Mouse (Mus musculus): ENCODE measurements around the gene Rab7. TPM values are rescaled to one million over a fixed set of nuclear protein-coding genes. Genes with fewer than 3 reads are reported as not detected.
"Not testable (repeated sequence)": the region's sequence is repeated elsewhere in the genome, so short reads cannot be mapped to it uniquely, and the experiment has no call there.

Gene Rab7
- polyA plus RNA-seq, 1 experiment = 163 TPM

GRCm38 (mm10) chr6:87981547-87982256 is 63.4 kb downstream of the Rab7 start, which contains the start of gene H1fx:
H1fx (minus strand) TSS chr6:87981637.
- TF ChIP-seq EP300 (IDR thresholded peaks at IDR 0.05; ENCODE audit: insufficient read depth, low read depth, low read length) (no peak), CTCF (IDR thresholded peaks at IDR 0.05; ENCODE audit: low read depth, low read length) (peak; percentile 59), POLR2A (IDR thresholded peaks at IDR 0.05; ENCODE audit: insufficient read depth, low read length) (peak; percentile 32)
- H3K36me3 ChIP-seq (ENCODE audit: control insufficient read depth, insufficient read depth, low read length, poor library complexity, severe bottlenecking) = no peaks in the 10 kb centered on the region
- H3K9ac ChIP-seq (ENCODE audit: low read depth, poor library complexity, severe bottlenecking) = peak within 1 kb of the TSS; percentile 94
- H3K27ac ChIP-seq (ENCODE audit: insufficient read depth, low read length) = no peak within 1 kb of the TSS
- H3K4me3 ChIP-seq (ENCODE audit: low read depth, low read length) = peak within 1 kb of the TSS; percentile 71
- no peaks in the 10 kb centered on the region for H3K9me3 ChIP-seq (replicated peaks; ENCODE audit: control insufficient read depth, insufficient read depth, low read length, poor library complexity, severe bottlenecking)
- H3K4me1 ChIP-seq (ENCODE audit: control insufficient read depth, insufficient read depth, low read length) = no peaks in the 10 kb centered on the region
- H3K27me3 ChIP-seq (ENCODE audit: control insufficient read depth, insufficient read depth, low read length, poor library complexity, severe bottlenecking) = no peaks in the 10 kb centered on the region

- TF ChIP-seq EP300 (IDR thresholded peaks at IDR 0.05; ENCODE audit: insufficient read depth, low read depth, low read length) = no peak
- TF ChIP-seq POLR2A (IDR thresholded peaks at IDR 0.05; ENCODE audit: insufficient read depth, low read length) = no peak
- TF ChIP-seq CTCF (IDR thresholded peaks at IDR 0.05; ENCODE audit: low read depth, low read length) = no peak
- H3K9ac ChIP-seq (ENCODE audit: low read depth, poor library complexity, severe bottlenecking) = peak overlapping the region; percentile 94
- no peaks in the 10 kb centered on the region for H3K27me3 ChIP-seq (ENCODE audit: control insufficient read depth, insufficient read depth, low read length, poor library complexity, severe bottlenecking)
- peak overlapping the region; percentile 71 for H3K4me3 ChIP-seq (ENCODE audit: low read depth, low read length)
- H3K4me1 ChIP-seq (ENCODE audit: control insufficient read depth, insufficient read depth, low read length) = no peaks in the 10 kb centered on the region
- no peak overlapping the region for H3K27ac ChIP-seq (ENCODE audit: insufficient read depth, low read length)
- H3K9me3 ChIP-seq (replicated peaks; ENCODE audit: control insufficient read depth, insufficient read depth, low read length, poor library complexity, severe bottlenecking) = no peaks in the 10 kb centered on the region
- no peaks in the 10 kb centered on the region for H3K36me3 ChIP-seq (ENCODE audit: control insufficient read depth, insufficient read depth, low read length, poor library complexity, severe bottlenecking)
These were observed 64.0 kb downstream of the Rab7 start for GRCm38 (mm10) chr6:87981030-87981485.

DNA sequence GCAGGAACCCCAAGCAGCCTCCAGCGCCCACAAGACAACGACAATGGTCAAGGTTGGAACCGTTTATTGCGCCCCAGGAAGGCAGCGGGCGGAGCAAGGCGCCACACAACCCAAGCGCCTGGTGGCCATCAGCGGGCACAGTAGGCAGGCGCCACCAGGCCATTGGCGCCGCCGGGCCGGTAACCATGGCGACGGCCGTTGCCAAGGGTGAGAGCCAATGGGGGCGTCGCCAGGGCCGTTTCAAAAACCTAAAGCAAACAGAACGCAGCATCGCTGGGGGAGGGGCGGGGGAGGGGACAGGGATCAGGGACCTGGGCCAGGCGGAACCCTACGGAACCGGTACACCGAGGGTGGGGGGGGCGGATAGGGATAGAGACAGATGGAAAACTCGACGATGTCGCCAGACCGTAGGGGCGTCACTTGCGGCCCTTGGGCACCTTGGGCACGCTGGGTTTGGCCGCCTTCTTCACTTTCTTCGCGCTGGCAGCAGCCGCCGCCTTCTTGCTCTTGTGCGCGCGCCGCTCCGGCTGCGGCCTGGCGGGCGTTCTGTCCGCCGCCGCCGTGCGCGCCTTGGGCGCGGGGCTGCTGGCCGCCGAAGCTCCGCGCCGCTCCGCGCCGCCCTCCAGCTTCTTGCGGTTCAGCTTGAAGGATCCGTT is 64.6 kb downstream of the Rab7 start:
- Histone ChIP-seq H3K9ac (ENCODE audit: low read depth, poor library complexity, severe bottlenecking) (peak overlapping the region; percentile 94), H3K4me1 (ENCODE audit: control insufficient read depth, insufficient read depth, low read length) (no peaks in the 10 kb centered on the region), H3K27ac (ENCODE audit: insufficient read depth, low read length) (no peak overlapping the region), H3K9me3 (replicated peaks; ENCODE audit: control insufficient read depth, insufficient read depth, low read length, poor library complexity, severe bottlenecking) (no peaks in the 10 kb centered on the region), H3K4me3 (ENCODE audit: low read depth, low read length) (peak overlapping the region; percentile 71), H3K36me3 (ENCODE audit: control insufficient read depth, insufficient read depth, low read length, poor library complexity, severe bottlenecking) (no peaks in the 10 kb centered on the region), H3K27me3 (ENCODE audit: control insufficient read depth, insufficient read depth, low read length, poor library complexity, severe bottlenecking) (no peaks in the 10 kb centered on the region)
- TF ChIP-seq CTCF (IDR thresholded peaks at IDR 0.05; ENCODE audit: low read depth, low read length) = no peak
- no peak for TF ChIP-seq POLR2A (IDR thresholded peaks at IDR 0.05; ENCODE audit: insufficient read depth, low read length)
- no peak for TF ChIP-seq EP300 (IDR thresholded peaks at IDR 0.05; ENCODE audit: insufficient read depth, low read depth, low read length)

DNA sequence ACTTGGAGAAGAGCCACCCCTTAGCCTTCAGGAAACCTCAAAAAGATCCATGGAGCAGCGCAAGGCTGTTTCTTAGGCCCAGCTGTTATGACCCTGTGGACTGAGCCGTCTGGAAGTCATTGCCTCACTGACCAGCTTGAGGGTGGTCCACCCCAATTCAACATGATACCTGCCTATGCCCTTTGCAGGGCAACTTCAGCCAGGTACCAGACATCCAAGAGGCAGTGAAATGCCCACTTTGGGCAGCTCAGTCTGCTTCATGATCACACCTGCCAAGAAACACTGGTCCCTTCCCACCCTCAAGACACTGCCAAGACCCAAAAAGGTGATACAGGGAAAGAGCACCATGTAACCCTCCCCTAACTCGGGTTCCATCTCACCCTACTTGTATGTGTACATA is 65.3 kb downstream of the Rab7 start:
- Histone ChIP-seq H3K27me3 (ENCODE audit: control insufficient read depth, insufficient read depth, low read length, poor library complexity, severe bottlenecking) (no peaks in the 10 kb centered on the region), H3K4me3 (ENCODE audit: low read depth, low read length) (no peak overlapping the region), H3K27ac (ENCODE audit: insufficient read depth, low read length) (no peak overlapping the region), H3K4me1 (ENCODE audit: control insufficient read depth, insufficient read depth, low read length) (no peaks in the 10 kb centered on the region), H3K9me3 (replicated peaks; ENCODE audit: control insufficient read depth, insufficient read depth, low read length, poor library complexity, severe bottlenecking) (no peaks in the 10 kb centered on the region), H3K9ac (ENCODE audit: low read depth, poor library complexity, severe bottlenecking) (no peak overlapping the region), H3K36me3 (ENCODE audit: control insufficient read depth, insufficient read depth, low read length, poor library complexity, severe bottlenecking) (no peaks in the 10 kb centered on the region)
- no peak for TF ChIP-seq EP300 (IDR thresholded peaks at IDR 0.05; ENCODE audit: insufficient read depth, low read depth, low read length)
- no peak for TF ChIP-seq POLR2A (IDR thresholded peaks at IDR 0.05; ENCODE audit: insufficient read depth, low read length)
- TF ChIP-seq CTCF (IDR thresholded peaks at IDR 0.05; ENCODE audit: low read depth, low read length) = no peak

- H3K27me3 ChIP-seq (ENCODE audit: control insufficient read depth, insufficient read depth, low read length, poor library complexity, severe bottlenecking) = no peaks in the 10 kb centered on the region
- no peaks in the 10 kb centered on the region for H3K36me3 ChIP-seq (ENCODE audit: control insufficient read depth, insufficient read depth, low read length, poor library complexity, severe bottlenecking)
- H3K9ac ChIP-seq (ENCODE audit: low read depth, poor library complexity, severe bottlenecking) = no peak overlapping the region
- H3K4me1 ChIP-seq (ENCODE audit: control insufficient read depth, insufficient read depth, low read length) = no peaks in the 10 kb centered on the region
- H3K27ac ChIP-seq (ENCODE audit: insufficient read depth, low read length) = no peak overlapping the region
- TF ChIP-seq CTCF (IDR thresholded peaks at IDR 0.05; ENCODE audit: low read depth, low read length) (no peak), EP300 (IDR thresholded peaks at IDR 0.05; ENCODE audit: insufficient read depth, low read depth, low read length) (no peak), POLR2A (IDR thresholded peaks at IDR 0.05; ENCODE audit: insufficient read depth, low read length) (no peak)
- no peaks in the 10 kb centered on the region for H3K9me3 ChIP-seq (replicated peaks; ENCODE audit: control insufficient read depth, insufficient read depth, low read length, poor library complexity, severe bottlenecking)
- H3K4me3 ChIP-seq (ENCODE audit: low read depth, low read length) = no peak overlapping the region
These were observed 75.0 kb downstream of the Rab7 start for GRCm38 (mm10) chr6:87970041-87970440.

GRCm38 (mm10) chr6:87962457-87962856 is 82.6 kb downstream of the Rab7 start:
- not testable (repeated sequence) for H3K9ac ChIP-seq (ENCODE audit: low read depth, poor library complexity, severe bottlenecking); H3K27me3 ChIP-seq (ENCODE audit: control insufficient read depth, insufficient read depth, low read length, poor library complexity, severe bottlenecking); H3K27ac ChIP-seq (ENCODE audit: insufficient read depth, low read length); H3K36me3 ChIP-seq (ENCODE audit: control insufficient read depth, insufficient read depth, low read length, poor library complexity, severe bottlenecking); H3K4me3 ChIP-seq (ENCODE audit: low read depth, low read length); H3K4me1 ChIP-seq (ENCODE audit: control insufficient read depth, insufficient read depth, low read length)
- peaks cover 15% of the 10 kb centered on the region for H3K9me3 ChIP-seq (replicated peaks; ENCODE audit: control insufficient read depth, insufficient read depth, low read length, poor library complexity, severe bottlenecking)

Other genes with a start within 250 kb of the Rab7 start
- gene Rab43, start 233.1 kb downstream of the Rab7 start, polyA plus RNA-seq (2011; ENCODE audit: insufficient read depth, insufficient read length, low read depth, missing spikeins) = 1.6 and 2.5 TPM in 2 replicates
- 1.6 and 3.6 TPM in 2 replicates for gene Gm45140, start 209.5 kb downstream of the Rab7 start, polyA plus RNA-seq (2011; ENCODE audit: insufficient read depth, insufficient read length, low read depth, missing spikeins)
- 56.0 and 69.3 TPM in 2 replicates for gene Isy1, start 206.5 kb downstream of the Rab7 start, polyA plus RNA-seq (2011; ENCODE audit: insufficient read depth, insufficient read length, low read depth, missing spikeins)
- 466 and 481 TPM in 2 replicates for gene Cnbp, start 194.2 kb downstream of the Rab7 start, polyA plus RNA-seq (2011; ENCODE audit: insufficient read depth, insufficient read length, low read depth, missing spikeins)
- 73.3 and 74.5 TPM in 2 replicates for gene Copg1, start 157.5 kb downstream of the Rab7 start, polyA plus RNA-seq (2011; ENCODE audit: insufficient read depth, insufficient read length, low read depth, missing spikeins)
- 63.8 and 65.7 TPM in 2 replicates for gene Hmces, start 131.3 kb downstream of the Rab7 start, polyA plus RNA-seq (2011; ENCODE audit: insufficient read depth, insufficient read length, low read depth, missing spikeins)
- gene H1fx, start 63.6 kb downstream of the Rab7 start, polyA plus RNA-seq (2011; ENCODE audit: insufficient read depth, insufficient read length, low read depth, missing spikeins) = 39.0 and 47.3 TPM in 2 replicates
- 222 and 238 TPM in 2 replicates for gene Rpn1, start 39.2 kb upstream of the Rab7 start, polyA plus RNA-seq (2011; ENCODE audit: insufficient read depth, insufficient read length, low read depth, missing spikeins)
- gene Gata2, start 148.6 kb upstream of the Rab7 start, polyA plus RNA-seq (2011; ENCODE audit: insufficient read depth, insufficient read length, low read depth, missing spikeins) = 6.0 and 8.3 TPM in 2 replicates
- not detected in 2 replicates for gene Dnajb8, start 177.0 kb upstream of the Rab7 start, polyA plus RNA-seq (2011; ENCODE audit: insufficient read depth, insufficient read length, low read depth, missing spikeins)

Data from ES-Bruce4 (cell line).